Mouse (Mus musculus) embryonic facial prominence, embryonic 15.5 days (tissue): ENCODE results near the gene Lrwd1. TPM values are rescaled to one million over a fixed set of nuclear protein-coding genes. Genes with fewer than 3 reads are reported as not detected.
A peak's percentile ranks its signal among the peaks of the same experiment; 100 is the strongest.
"Not testable (repeated sequence)": the region's sequence is repeated elsewhere in the genome, so short reads cannot be mapped to it uniquely, and the experiment has no call there.

ENCODE experiments used
- ATAC-seq: fragments of 200-750 bp; cut with Nextera tagmentation; 2 replicates; pipeline ENCODE4 v1.8.0; 2017; ENCODE audit warnings: low read depth, moderate TSS enrichment; ENCODE audit not compliant: insufficient number of reproducible peaks, low FRiP score, low TSS enrichment
- H3K27ac ChIP-seq: fragments of 300-500 bp; sonication (generic); replicated peaks from 2 replicates; pipeline ENCODE4 v1.5.1; 2015; ENCODE audit warnings: mild to moderate bottlenecking, inconsistent platforms
- H3K27me3 ChIP-seq: fragments of 300-500 bp; sonication (generic); 2 replicates; pipeline ENCODE4 v1.6.1; 2015; ENCODE audit warnings: inconsistent platforms
- H3K36me3 ChIP-seq: fragments of 300-500 bp; sonication (generic); 2 replicates; pipeline ENCODE4 v1.6.1; 2015; ENCODE audit warnings: mild to moderate bottlenecking, inconsistent platforms
- H3K4me1 ChIP-seq: fragments of 300-500 bp; sonication (generic); 2 replicates; pipeline ENCODE4 v1.6.1; 2015; ENCODE audit warnings: inconsistent platforms
- H3K4me2 ChIP-seq: fragments of 300-500 bp; sonication (generic); replicated peaks from 2 replicates; pipeline ENCODE4 v1.6.1; 2015; ENCODE audit warnings: mild to moderate bottlenecking, inconsistent platforms
- H3K4me3 ChIP-seq: fragments of 300-500 bp; sonication (generic); replicated peaks from 2 replicates; pipeline ENCODE4 v1.5.1; 2015; ENCODE audit warnings: mild to moderate bottlenecking, inconsistent platforms
- H3K9ac ChIP-seq: fragments of 300-500 bp; sonication (generic); 2 replicates; pipeline ENCODE4 v1.6.1; 2015; ENCODE audit warnings: inconsistent platforms
- H3K9me3 ChIP-seq: fragments of 300-500 bp; sonication (generic); replicated peaks from 2 replicates; pipeline ENCODE4 v1.6.1; 2016; ENCODE audit warnings: inconsistent platforms
- WGBS: fragments of 180-500 bp; shearing (Covaris S2); methylation state at CpG from one replicate; pipeline ENCODE4 v1.1.7; 2015; 5-methylcytosine and 5-hydroxymethylcytosine counted together
- polyA plus RNA-seq: library from polyadenylated mRNA; unstranded; fragments of >200 nt; fragmentation: Nextera tagmentation; extraction: Ambion mirVana; gene quantifications from 2 replicates; pipeline ENCODE4 v1.2.1, GENCODE M21; 2015

Lrwd1 gene
- polyA plus RNA-seq, 1 experiment from 2014 or later = 40.0 TPM

DNA sequence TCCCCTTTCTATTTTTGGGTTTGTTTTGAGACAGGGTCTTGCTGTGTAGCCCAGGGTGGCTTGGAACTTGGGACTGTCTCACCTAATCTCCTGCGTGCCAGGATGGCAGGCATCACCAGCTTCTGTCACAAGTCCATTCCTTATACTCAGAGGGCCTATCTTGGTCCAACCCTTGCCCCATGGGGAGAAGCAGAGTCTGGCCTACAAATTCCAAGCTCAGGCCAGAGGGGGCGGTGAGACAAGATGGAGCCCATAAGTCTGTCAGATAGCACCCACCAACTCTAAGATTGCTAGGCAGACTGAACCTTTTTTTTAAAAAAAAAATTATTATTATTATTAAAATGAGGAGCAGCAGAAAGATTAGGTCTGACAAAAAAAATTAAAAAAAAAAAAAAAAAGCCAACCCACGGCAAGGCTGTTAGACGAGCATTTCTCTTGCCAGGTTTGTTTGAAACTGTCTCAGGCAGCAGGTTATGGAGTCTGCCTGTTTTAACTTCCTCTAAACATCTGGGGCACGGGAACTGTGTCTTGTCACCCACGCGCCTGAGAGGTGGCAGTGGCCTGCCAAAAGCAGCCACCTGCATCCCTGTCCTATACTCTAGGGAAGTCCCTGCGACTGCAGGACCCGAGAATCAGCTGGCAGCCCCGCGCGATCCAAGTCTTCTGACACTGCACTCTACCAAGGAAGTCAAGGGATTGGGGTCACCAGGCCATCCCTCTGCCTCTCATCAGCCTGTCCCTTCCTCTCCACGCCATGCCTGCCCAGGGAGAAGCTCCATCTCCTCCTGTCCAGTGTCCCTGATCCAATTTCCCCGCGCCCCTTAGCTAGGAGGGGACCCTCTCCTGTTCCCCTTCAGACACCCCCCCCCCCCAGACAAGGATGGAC lies 34.0 kb upstream of the Lrwd1 start:
- peak overlapping the region; percentile 88; the same call in 1 of the 2 replicates for H3K27ac ChIP-seq
- WGBS = 10% methylated on average over 15 of the region's 15 CpGs
- H3K9ac ChIP-seq = peak overlapping the region; percentile 48
- peak overlapping the region; percentile 59 for H3K4me3 ChIP-seq
- H3K36me3 ChIP-seq = peaks cover 8% of the 10 kb centered on the region; the same call in 1 of the 2 replicates
- peak overlapping the region; percentile 71 for H3K4me2 ChIP-seq
- 0 out of 2 replicates have a peak, but pooled peaks have one; percentile 0 for ATAC-seq
- H3K9me3 ChIP-seq = no peaks in the 10 kb centered on the region; the same call in 1 of the 2 replicates
- H3K4me1 ChIP-seq = peaks cover 30% of the 10 kb centered on the region
- H3K27me3 ChIP-seq = no peaks in the 10 kb centered on the region

DNA sequence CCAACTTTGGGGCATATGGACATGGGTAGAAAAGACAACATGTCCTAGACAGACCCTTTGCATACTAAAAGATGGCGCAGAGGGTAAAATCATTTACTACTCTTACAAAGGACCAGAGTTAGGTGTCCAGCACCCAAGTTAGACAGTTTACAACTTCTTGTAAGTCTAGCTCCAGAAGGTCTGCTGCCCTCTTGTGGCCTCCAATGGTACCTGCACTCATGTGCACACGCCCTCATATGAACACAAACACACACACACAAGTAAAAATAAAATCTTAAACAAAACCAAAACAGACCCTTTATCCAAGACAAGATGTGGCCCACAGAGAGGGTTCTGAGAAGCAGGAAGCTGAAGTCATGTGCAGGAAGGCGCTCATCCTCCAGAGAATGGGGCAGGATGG lies 32.2 kb upstream of the Lrwd1 start:
- peaks cover 21% of the 10 kb centered on the region for H3K4me1 ChIP-seq
- no peaks in the 10 kb centered on the region; the same call in 1 of the 2 replicates for H3K9me3 ChIP-seq
- H3K27ac ChIP-seq = no peak overlapping the region
- no peak for ATAC-seq
- WGBS = 97% methylated on average over 3 of the region's 3 CpGs
- no peaks in the 10 kb centered on the region for H3K27me3 ChIP-seq
- H3K9ac ChIP-seq = no peak overlapping the region
- H3K4me2 ChIP-seq = no peak overlapping the region
- peaks cover 8% of the 10 kb centered on the region; the same call in 1 of the 2 replicates for H3K36me3 ChIP-seq
- no peak overlapping the region for H3K4me3 ChIP-seq

DNA sequence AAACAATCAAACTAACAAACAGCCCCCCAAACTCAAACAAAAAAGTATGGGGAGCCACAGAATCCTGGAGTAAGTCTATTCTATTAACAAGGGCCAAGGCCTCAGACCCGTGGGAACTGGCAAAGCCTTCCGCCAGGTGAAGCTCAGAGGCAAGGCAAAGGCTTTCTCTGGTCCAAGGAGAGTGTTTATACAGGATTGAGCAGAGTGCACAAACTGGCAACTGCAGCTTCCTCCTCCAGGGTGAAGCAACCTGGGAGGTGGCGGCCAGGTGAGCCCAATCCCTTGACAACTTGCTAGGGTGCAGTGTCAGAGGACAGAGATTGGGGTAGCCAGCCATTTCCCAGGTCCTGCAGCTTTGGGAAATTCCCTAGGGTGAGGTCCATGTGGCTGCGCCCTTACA lies 31.4 kb upstream of the Lrwd1 start:
- Histone ChIP-seq H3K27me3 (no peaks in the 10 kb centered on the region), H3K4me3 (no peak overlapping the region), H3K36me3 (peaks cover 8% of the 10 kb centered on the region; the same call in 1 of the 2 replicates), H3K27ac (no peak overlapping the region), H3K4me1 (peaks cover 21% of the 10 kb centered on the region), H3K4me2 (no peak overlapping the region), H3K9me3 (no peaks in the 10 kb centered on the region; the same call in 1 of the 2 replicates), H3K9ac (no peak overlapping the region)
- WGBS = 94% methylated on average over 4 of the region's 4 CpGs
- ATAC-seq = no peak

DNA sequence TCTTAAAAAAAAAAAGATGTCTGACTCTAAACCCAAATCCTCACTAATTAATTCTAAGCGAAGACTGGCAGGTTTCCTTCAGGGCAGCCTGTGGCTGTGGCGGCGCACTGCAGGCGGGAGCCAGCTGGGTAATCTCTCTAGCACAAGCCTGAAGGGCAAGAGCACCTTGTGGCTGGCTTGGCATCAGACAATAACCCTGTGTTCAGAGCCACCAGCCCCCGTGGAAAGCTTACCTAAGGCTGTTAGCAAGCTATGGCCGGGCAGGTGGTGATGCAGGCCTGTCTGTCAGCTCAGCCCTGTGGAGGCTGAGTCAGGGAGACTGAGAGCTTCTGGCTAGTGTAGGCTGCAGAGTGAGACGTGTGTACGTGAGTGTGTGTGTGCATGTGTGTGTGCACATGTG lies 29.4 kb upstream of the Lrwd1 start:
- H3K36me3 ChIP-seq = peaks cover 15% of the 10 kb centered on the region; the same call in 1 of the 2 replicates
- no peak overlapping the region for H3K4me3 ChIP-seq
- H3K4me2 ChIP-seq = no peak overlapping the region
- 65% methylated on average over 8 of the region's 8 CpGs for WGBS
- no peak overlapping the region for H3K27ac ChIP-seq
- no peak overlapping the region for H3K9ac ChIP-seq
- no peaks in the 10 kb centered on the region; the same call in 1 of the 2 replicates for H3K9me3 ChIP-seq
- H3K4me1 ChIP-seq = peaks cover 8% of the 10 kb centered on the region
- H3K27me3 ChIP-seq = no peaks in the 10 kb centered on the region
- ATAC-seq = no peak

DNA sequence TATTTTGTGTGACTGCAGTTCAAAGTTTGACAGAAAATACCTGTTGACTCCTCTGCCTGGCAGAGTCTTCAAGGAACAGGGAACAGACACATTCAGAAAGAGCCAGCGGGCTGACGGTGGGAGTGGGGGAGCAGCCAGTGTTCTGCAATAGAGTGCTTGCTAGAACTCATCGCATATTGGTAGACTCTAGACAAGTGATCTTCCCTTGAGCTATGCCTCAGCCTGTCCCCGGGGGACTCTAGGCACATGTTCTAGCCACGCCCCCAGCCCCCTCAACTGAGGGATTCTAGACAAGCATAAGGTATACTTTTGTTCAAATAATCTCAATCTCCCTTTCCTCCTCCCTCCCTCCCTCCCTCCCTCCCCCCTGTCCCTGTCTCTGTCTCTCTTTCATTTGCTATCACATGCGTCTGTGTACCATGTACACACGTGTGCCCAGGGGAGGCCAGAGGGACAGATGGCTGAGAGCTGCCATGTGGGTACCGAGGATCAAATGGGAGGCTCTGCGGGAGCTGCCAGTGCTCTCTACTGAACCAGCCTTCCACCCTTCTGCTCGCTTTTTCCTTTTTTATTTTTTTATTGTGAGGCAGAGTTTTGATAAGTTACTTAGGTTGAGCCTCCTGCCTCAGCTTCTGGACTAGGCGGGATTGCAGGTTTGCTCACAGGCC lies 28.1 kb upstream of the Lrwd1 start:
- no peak overlapping the region for H3K9ac ChIP-seq
- H3K9me3 ChIP-seq = no peaks in the 10 kb centered on the region; the same call in 1 of the 2 replicates
- no peak overlapping the region for H3K4me2 ChIP-seq
- H3K4me3 ChIP-seq = no peak overlapping the region
- no peak overlapping the region for H3K27ac ChIP-seq
- no peaks in the 10 kb centered on the region for H3K27me3 ChIP-seq
- peaks cover 16% of the 10 kb centered on the region; the same call in 1 of the 2 replicates for H3K36me3 ChIP-seq
- WGBS = 77% methylated on average over 11 of the region's 11 CpGs
- no peaks in the 10 kb centered on the region for H3K4me1 ChIP-seq
- no peak for ATAC-seq

DNA sequence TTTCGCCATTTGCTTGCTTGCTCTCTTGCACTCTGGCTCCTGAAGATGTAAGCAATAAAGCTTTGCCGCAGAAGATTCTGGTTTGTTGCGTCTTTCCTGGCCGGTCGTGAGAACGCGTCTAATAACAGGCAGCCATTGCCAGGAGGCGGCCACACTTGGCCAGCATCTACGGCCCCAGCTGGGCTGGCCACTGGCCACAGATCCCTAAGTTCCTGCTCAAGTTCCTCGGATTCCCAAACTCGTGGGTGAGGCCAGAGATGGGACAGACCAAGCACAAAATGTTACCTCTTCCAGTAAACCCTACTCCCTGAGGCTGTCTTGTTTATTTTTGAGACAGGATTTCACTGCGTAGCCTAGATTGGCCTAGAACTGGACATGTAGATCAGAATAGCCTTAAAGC lies 24.2 kb upstream of the Lrwd1 start:
- 87% methylated on average over 11 of the region's 12 CpGs for WGBS
- H3K27ac ChIP-seq, H3K9ac ChIP-seq, H3K4me1 ChIP-seq, H3K36me3 ChIP-seq, H3K27me3 ChIP-seq, H3K4me3 ChIP-seq, H3K9me3 ChIP-seq, H3K4me2 ChIP-seq, ATAC-seq: not testable (repeated sequence)

DNA sequence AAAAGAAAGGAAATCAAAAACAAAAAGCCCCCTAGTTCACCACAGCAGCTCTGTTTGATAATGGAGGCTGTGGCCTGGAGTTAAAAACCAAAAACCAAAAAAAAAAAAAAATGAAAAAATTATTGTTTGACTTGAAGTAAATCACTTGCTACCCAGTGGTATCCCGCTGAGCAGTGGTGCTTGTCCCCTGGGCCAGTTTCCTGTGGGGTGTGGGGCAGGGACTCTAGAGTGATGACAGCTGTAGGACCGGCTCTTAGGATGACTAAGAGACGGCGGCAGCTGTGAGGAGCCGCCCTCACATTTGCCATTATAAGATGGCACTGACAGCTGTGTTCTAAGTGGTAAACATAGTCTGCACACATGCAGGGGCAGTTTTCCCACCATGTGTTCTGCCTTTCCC lies 19.5 kb upstream of the Lrwd1 start:
- Histone ChIP-seq H3K27ac (no peak overlapping the region), H3K4me1 (no peaks in the 10 kb centered on the region), H3K9me3 (no peaks in the 10 kb centered on the region), H3K4me2 (no peak overlapping the region), H3K27me3 (no peaks in the 10 kb centered on the region), H3K4me3 (no peak overlapping the region), H3K9ac (no peak overlapping the region), H3K36me3 (0 out of 2 replicates have a peak, but pooled peaks cover 3% of the 10 kb centered on the region)
- 75% methylated on average over 5 of the region's 5 CpGs for WGBS
- ATAC-seq = no peak

DNA sequence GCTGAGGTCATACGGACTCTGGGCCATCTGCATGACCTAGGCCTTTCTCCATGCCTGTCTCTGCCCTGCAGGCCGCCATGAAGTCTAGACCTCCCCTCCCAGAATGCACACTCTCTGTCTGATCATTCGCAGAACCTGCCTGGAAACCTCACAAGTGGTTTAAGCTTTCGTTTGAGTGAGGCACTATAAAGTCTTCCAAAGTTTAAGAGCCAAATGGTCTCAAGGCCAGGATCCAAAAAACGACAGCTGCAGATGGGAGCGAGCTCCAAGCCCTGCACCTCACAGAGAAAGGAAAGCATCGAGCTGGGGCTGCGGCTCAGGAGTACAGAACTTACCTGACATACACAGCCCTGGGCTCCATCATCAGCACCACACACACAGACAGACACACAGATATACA lies 16.5 kb upstream of the Lrwd1 start:
- Histone ChIP-seq H3K9ac (no peak overlapping the region), H3K4me3 (no peak overlapping the region), H3K36me3 (no peaks in the 10 kb centered on the region), H3K4me1 (no peaks in the 10 kb centered on the region), H3K4me2 (no peak overlapping the region), H3K9me3 (no peaks in the 10 kb centered on the region), H3K27ac (no peak overlapping the region), H3K27me3 (no peaks in the 10 kb centered on the region)
- 69% methylated on average over 8 of the region's 8 CpGs for WGBS
- no peak for ATAC-seq

DNA sequence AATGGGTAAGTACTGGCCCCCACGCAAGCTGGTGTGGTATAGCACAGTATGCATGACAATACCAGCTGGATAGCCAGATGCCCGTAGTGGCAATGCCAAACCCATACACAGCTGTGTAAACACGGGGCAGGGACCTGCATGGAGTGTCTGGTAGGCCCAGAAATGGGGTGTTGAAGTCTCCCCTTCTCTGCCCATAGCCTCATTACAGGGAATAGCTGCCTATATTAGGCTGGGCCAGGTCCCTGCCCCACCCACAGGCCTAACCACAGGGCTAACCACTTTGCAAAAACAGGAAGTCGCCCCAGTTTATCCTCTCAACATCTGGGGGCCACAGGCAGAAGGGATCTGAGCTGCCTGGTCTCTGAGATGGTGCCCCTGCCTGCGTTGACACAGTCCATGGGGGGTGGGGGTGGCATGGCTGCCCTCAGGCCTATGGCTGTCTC lies 13.3 kb upstream of the Lrwd1 start:
- not testable (repeated sequence) for H3K27me3 ChIP-seq, H3K4me2 ChIP-seq, H3K4me3 ChIP-seq, H3K9ac ChIP-seq, H3K27ac ChIP-seq, ATAC-seq, H3K36me3 ChIP-seq, H3K4me1 ChIP-seq, H3K9me3 ChIP-seq
- WGBS = 64% methylated on average over 5 of the region's 5 CpGs

DNA sequence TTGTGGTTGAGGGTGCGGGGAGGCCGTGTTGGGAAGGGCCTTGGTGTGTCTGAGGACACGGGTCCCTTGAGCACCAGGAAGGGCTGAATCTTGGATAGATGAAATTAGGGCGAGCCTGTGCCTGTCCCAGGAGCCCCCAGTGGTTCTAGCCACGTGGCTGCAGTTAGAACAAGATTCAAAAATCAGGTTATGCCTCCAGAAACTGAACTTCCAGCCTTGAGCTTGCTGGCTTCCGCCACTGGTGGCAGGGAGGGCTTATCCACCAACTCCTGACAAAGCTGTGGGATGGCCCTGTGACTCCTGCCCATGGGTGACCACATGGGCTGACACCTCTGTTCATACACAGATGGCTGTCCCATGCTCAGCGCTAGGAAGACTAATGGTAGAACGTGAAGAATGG lies 11.8 kb upstream of the Lrwd1 start:
- ATAC-seq = no peak
- H3K4me1 ChIP-seq = no peaks in the 10 kb centered on the region

DNA sequence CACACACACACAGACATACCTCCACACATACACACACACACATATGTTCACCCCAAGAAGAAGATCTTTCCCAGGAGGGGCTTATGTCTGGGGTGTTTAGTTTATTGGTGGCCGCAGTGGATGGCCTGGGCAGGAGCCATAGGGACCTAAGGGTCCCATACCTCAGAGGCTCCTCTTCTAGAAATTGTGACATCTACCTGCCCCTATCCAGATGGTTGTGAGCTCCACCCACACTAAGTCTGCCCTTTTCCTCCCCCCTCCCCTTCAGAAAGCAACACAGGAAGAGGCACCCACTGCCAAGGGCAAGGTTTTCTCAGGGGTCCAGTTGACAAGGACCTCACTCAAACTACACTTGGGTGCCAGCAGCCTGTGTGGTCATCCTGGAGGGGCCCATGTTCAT lies 11.1 kb upstream of the Lrwd1 start:
- ATAC-seq = no peak
- Histone ChIP-seq H3K9me3 (no peaks in the 10 kb centered on the region), H3K27me3 (no peaks in the 10 kb centered on the region), H3K4me3 (no peak overlapping the region), H3K4me2 (no peak overlapping the region), H3K36me3 (peaks cover 5% of the 10 kb centered on the region; the same call in 1 of the 2 replicates), H3K9ac (no peak overlapping the region), H3K4me1 (no peaks in the 10 kb centered on the region), H3K27ac (no peak overlapping the region)
- WGBS = 92% methylated on average over 1 of the region's 1 CpGs

More for the DNA sequence above, 11.8 kb upstream of the Lrwd1 start:
- H3K27ac ChIP-seq = no peak overlapping the region
- H3K27me3 ChIP-seq = no peaks in the 10 kb centered on the region
- H3K4me2 ChIP-seq = no peak overlapping the region
- no peak overlapping the region for H3K4me3 ChIP-seq
- H3K9ac ChIP-seq = no peak overlapping the region
- 65% methylated on average over 8 of the region's 8 CpGs for WGBS
- H3K9me3 ChIP-seq = no peaks in the 10 kb centered on the region
- H3K36me3 ChIP-seq = no peaks in the 10 kb centered on the region
